In genomic region chr5:118083060-118083638, GRCm38 (mm10) we compare ENCODE assay signal across 8 mouse cellular contexts. TPM values are rescaled to one million over a fixed set of nuclear protein-coding genes. Genes with fewer than 3 reads are reported as not detected.
DNase-seq lines count a peak whose midpoint lies in the region; ATAC-seq and TF ChIP-seq lines count a peak whose summit lies in the region.
"Had no signal": no experiment of that assay in that cellular context is flagged by ENCODE, and none has a peak within 500 bp of the region (broad histone marks: within the 10 kb centered on the region; RNA-seq: fewer than 3 reads in every experiment).

No protein-coding gene starts in this region.

- H3K4me2 ChIP-seq in embryonic facial prominence, embryonic 12.5 days (replicated peaks): no peak overlapping the region
- no peak overlapping the region for H3K4me2 ChIP-seq in forebrain, postnatal 0 days (ENCODE audit: low read depth)
- H3K4me2 ChIP-seq in midbrain, postnatal 0 days (ENCODE audit: low read depth, low read length, poor library complexity, severe bottlenecking): no peak overlapping the region

- no peak overlapping the region for H3K9ac ChIP-seq in embryonic facial prominence, embryonic 12.5 days
- H3K9ac ChIP-seq in forebrain, postnatal 0 days: no peak overlapping the region
- no peak overlapping the region for H3K9ac ChIP-seq in midbrain, postnatal 0 days (replicated peaks; ENCODE audit: low read length, poor library complexity, severe bottlenecking)

- no peak for DNase-seq in left cerebral cortex, adult 2 months (ENCODE audit: extremely low spot score in 1 of 2, low spot score in 2 of 2)
- no peak for DNase-seq in left cerebral cortex, postnatal 25 days (ENCODE audit: low spot score in 2 of 2)
- no peak for DNase-seq in forebrain, postnatal 0 days
- DNase-seq in midbrain, postnatal 0 days (ENCODE audit: low spot score): peak; percentile 66
- DNase-seq in heart, postnatal 25 days (ENCODE audit: low spot score): no peak
- DNase-seq in adrenal gland, adult (ENCODE audit: inconsistent age in 2 of 2, low spot score in 1 of 2): no peak

- H3K4me3 ChIP-seq in left cerebral cortex, adult 2 months: no peak overlapping the region
- H3K4me3 ChIP-seq in embryonic facial prominence, embryonic 12.5 days: no peak overlapping the region
- H3K4me3 ChIP-seq in forebrain, postnatal 0 days (ENCODE audit: low read depth, low read length): no peak overlapping the region
- no peak overlapping the region for H3K4me3 ChIP-seq in midbrain, postnatal 0 days (ENCODE audit: low read depth, low read length)
- H3K4me3 ChIP-seq: heart, embryonic 10.5 days had no signal

- H3K4me1 ChIP-seq in embryonic facial prominence, embryonic 12.5 days: peaks cover 65% of the 10 kb centered on the region
- peaks cover 24% of the 10 kb centered on the region for H3K4me1 ChIP-seq in forebrain, postnatal 0 days (ENCODE audit: insufficient read depth)
- H3K4me1 ChIP-seq in midbrain, postnatal 0 days (ENCODE audit: insufficient read depth, low read length): peaks cover 15% of the 10 kb centered on the region

- no peak for ATAC-seq in embryonic facial prominence, embryonic 12.5 days (ENCODE audit: insufficient number of reproducible peaks, insufficient read depth, low FRiP score, low TSS enrichment)
- ATAC-seq in forebrain, postnatal 0 days: peak; percentile 69
- ATAC-seq in midbrain, postnatal 0 days (ENCODE audit: low FRiP score): no peak

- intact Hi-C loops in left cerebral cortex, adult 2 months (cut with DNase I): no loop called here
- intact Hi-C loops in left cerebral cortex, postnatal 25 days (cut with DNase I): no loop called here
- intact Hi-C loops in heart, postnatal 25 days (cut with DNase I): no loop called here

- WGBS in embryonic facial prominence, embryonic 12.5 days: 67% methylated on average over 12 of the region's 12 CpGs
- 31% methylated on average over 12 of the region's 12 CpGs for WGBS in forebrain, postnatal 0 days
- WGBS in midbrain, postnatal 0 days: 54% methylated on average over 12 of the region's 12 CpGs

- H3K36me3 ChIP-seq in embryonic facial prominence, embryonic 12.5 days: peaks cover 4% of the 10 kb centered on the region; the same call in 1 of the 2 replicates
- no peaks in the 10 kb centered on the region for H3K36me3 ChIP-seq in forebrain, postnatal 0 days (ENCODE audit: insufficient read depth)
- no peaks in the 10 kb centered on the region for H3K36me3 ChIP-seq in midbrain, postnatal 0 days (ENCODE audit: insufficient read depth, low read length)

- no peak for TF ChIP-seq CTCF in left cerebral cortex, adult 2 months (IDR thresholded peaks at IDR 0.05)
- TF ChIP-seq CTCF in forebrain, postnatal 0 days (IDR thresholded peaks at IDR 0.05; ENCODE audit: low read depth): no peak
- TF ChIP-seq CTCF in midbrain, postnatal 0 days (IDR thresholded peaks at IDR 0.05): no peak

- peak overlapping the region; percentile 47 for H3K27ac ChIP-seq in left cerebral cortex, adult 2 months
- H3K27ac ChIP-seq in embryonic facial prominence, embryonic 12.5 days: peak overlapping the region; percentile 61
- H3K27ac ChIP-seq in forebrain, postnatal 0 days (ENCODE audit: low read depth, low read length): peak overlapping the region; percentile 50
- H3K27ac ChIP-seq in midbrain, postnatal 0 days (ENCODE audit: low read depth, low read length): no peak overlapping the region
- H3K27ac ChIP-seq: heart, embryonic 10.5 days had no signal

- H3K27me3 ChIP-seq in embryonic facial prominence, embryonic 12.5 days: no peaks in the 10 kb centered on the region
- no peaks in the 10 kb centered on the region for H3K27me3 ChIP-seq in forebrain, postnatal 0 days (ENCODE audit: insufficient read depth, low read length)
- H3K27me3 ChIP-seq in midbrain, postnatal 0 days (ENCODE audit: insufficient read depth, low read length): no peaks in the 10 kb centered on the region

- H3K9me3 ChIP-seq in embryonic facial prominence, embryonic 12.5 days: no peaks in the 10 kb centered on the region
- H3K9me3 ChIP-seq in forebrain, postnatal 0 days (ENCODE audit: low read length): no peaks in the 10 kb centered on the region
- no peaks in the 10 kb centered on the region for H3K9me3 ChIP-seq in midbrain, postnatal 0 days (ENCODE audit: low read length)
- H3K9me3 ChIP-seq: heart, embryonic 10.5 days had no signal

RNA-seq across cellular contexts. Expression of gene Tesc, which starts 55.6 kb away (rescaled TPM):
- 10 to 100 TPM; 82.0 to 87.3 TPM for total RNA-seq in left cerebral cortex, adult 2 months (2021)
- total RNA-seq in left cerebral cortex, postnatal 25 days (2021): 10 to 100 TPM; 90.0 to 94.0 TPM
- polyA plus RNA-seq in embryonic facial prominence, embryonic 12.5 days (2016; fragmentation: Nextera tagmentation; extraction: Ambion mirVana): 4.6 and 5.7 TPM in 2 replicates
- 8.5 and 13.0 TPM in 2 replicates for total RNA-seq in forebrain, postnatal 0 days (2014; rRNA removed)
- 12.2 and 19.9 TPM in 2 replicates for polyA plus RNA-seq in forebrain, postnatal 0 days (2015; fragmentation: Nextera tagmentation; extraction: Ambion mirVana)
- 3.6 and 4.7 TPM in 2 replicates for total RNA-seq in midbrain, postnatal 0 days (2014; rRNA removed)
- 5.5 and 8.2 TPM in 2 replicates for polyA plus RNA-seq in midbrain, postnatal 0 days (2015; fragmentation: Nextera tagmentation; extraction: Ambion mirVana)
- total RNA-seq in heart, postnatal 25 days (2021): 100 to 1,000 TPM; 192 to 217 TPM
